Mouse (Mus musculus): ENCODE results near the gene Muc5ac. TPM values are rescaled to one million over a fixed set of nuclear protein-coding genes. Genes with fewer than 3 reads are reported as not detected.

Muc5ac gene
- total RNA-seq, 2 experiments from 2014 or later: not detected

- intact Hi-C loops (cut with DNase I): no loop called here
- DNase-seq: no peak
These were observed 35.6 kb downstream of the Muc5ac start for GRCm38 (mm10) chr7:141824398-141824797.

GRCm38 (mm10) chr7:141835941-141836340 is 47.2 kb downstream of the Muc5ac start:
- DNase-seq: no peak
- intact Hi-C loops (cut with DNase I): no loop called here

- intact Hi-C loops (cut with DNase I): no loop called here
- DNase-seq: no peak
These were observed 47.7 kb downstream of the Muc5ac start for GRCm38 (mm10) chr7:141836423-141836822.

GRCm38 (mm10) chr7:141838779-141839178 is 50.0 kb downstream of the Muc5ac start, which contains the start of gene Muc5b:
Muc5b (plus strand) TSS chr7:141839070.
- intact Hi-C loops (cut with DNase I): no loop called here
- no peak for DNase-seq

- intact Hi-C loops (cut with DNase I): no loop called here
- DNase-seq: no peak
These were observed 51.6 kb downstream of the Muc5ac start for GRCm38 (mm10) chr7:141840354-141840753.

GRCm38 (mm10) chr7:141861046-141861445 is 72.3 kb downstream of the Muc5ac start:
- no peak for DNase-seq
- intact Hi-C loops (cut with DNase I): no loop called here

Other genes starting within 250 kb of the Muc5ac start
- gene Chid1, start 249.1 kb upstream of the Muc5ac start, total RNA-seq (2021): 10 to 100 TPM; 43.2 to 48.5 TPM
- gene Ap2a2, start 226.8 kb upstream of the Muc5ac start, total RNA-seq (2021): 10 to 100 TPM; 54.9 to 57.6 TPM
- gene Muc6, start 133.7 kb upstream of the Muc5ac start, total RNA-seq (2021): not detected
- not detected for gene Muc2, start 98.6 kb upstream of the Muc5ac start, total RNA-seq (2021)
- gene Muc5b, start 50.1 kb downstream of the Muc5ac start, total RNA-seq (2021): not detected
- 10 to 100 TPM; 54.6 to 58.0 TPM for gene Tollip, start 129.5 kb downstream of the Muc5ac start, total RNA-seq (2021)
- gene Brsk2, start 160.8 kb downstream of the Muc5ac start, total RNA-seq (2021): under 1 TPM; 0.19 to 0.25 TPM